Mouse (Mus musculus): ENCODE results near the gene AI467606.
A peak's percentile ranks its signal among the peaks of the same experiment; 100 is the strongest.
"Not testable (repeated sequence)": the region's sequence is repeated elsewhere in the genome, so short reads cannot be mapped to it uniquely, and the experiment has no call there.

Gene AI467606

GRCm38 (mm10) chr7:127091114-127091896 lies at the start of gene AI467606:
AI467606 (plus strand) TSS chr7:127091359.
- peak; percentile 98 for DNase-seq

- peak; percentile 99 for DNase-seq
These were observed 49.1 kb upstream of the AI467606 start, which contains the start of gene Kif22 for GRCm38 (mm10) chr7:127041851-127042672. Kif22 (minus strand) TSS chr7:127042471.

GRCm38 (mm10) chr7:127055026-127055585 lies 36.1 kb upstream of the AI467606 start:
- DNase-seq: no peak

GRCm38 (mm10) chr7:127065538-127065937 lies 25.6 kb upstream of the AI467606 start:
- no peak for DNase-seq

- no peak for DNase-seq
These were observed 24.8 kb upstream of the AI467606 start for GRCm38 (mm10) chr7:127066317-127066716.

- DNase-seq: no peak
These were observed 20.2 kb upstream of the AI467606 start for GRCm38 (mm10) chr7:127070871-127071413.

- DNase-seq: no peak
These were observed 17.9 kb upstream of the AI467606 start for GRCm38 (mm10) chr7:127073221-127073620.

GRCm38 (mm10) chr7:127076188-127076587 lies 15.0 kb upstream of the AI467606 start:
- no peak for DNase-seq

GRCm38 (mm10) chr7:127077692-127078091 lies 13.5 kb upstream of the AI467606 start:
- no peak for DNase-seq

GRCm38 (mm10) chr7:127080045-127080444 lies 11.1 kb upstream of the AI467606 start:
- DNase-seq: no peak

- DNase-seq: no peak
These were observed 8.9 kb upstream of the AI467606 start for GRCm38 (mm10) chr7:127082271-127082670.

GRCm38 (mm10) chr7:127082995-127083394 lies 8.2 kb upstream of the AI467606 start:
- DNase-seq: no peak

GRCm38 (mm10) chr7:127083689-127084088 lies 7.5 kb upstream of the AI467606 start:
- DNase-seq: no peak

GRCm38 (mm10) chr7:127084794-127085193 lies 6.4 kb upstream of the AI467606 start:
- no peak for DNase-seq

- not testable (repeated sequence) for DNase-seq
These were observed 5.4 kb upstream of the AI467606 start for GRCm38 (mm10) chr7:127085751-127086150.

GRCm38 (mm10) chr7:127087278-127088010 lies 3.7 kb upstream of the AI467606 start, which contains the start of gene Zg16:
Zg16 (minus strand) TSS chr7:127087328.
- DNase-seq: not testable (repeated sequence)

- DNase-seq: no peak
These were observed 3.1 kb upstream of the AI467606 start for GRCm38 (mm10) chr7:127088083-127088482.

GRCm38 (mm10) chr7:127088901-127089845 lies 2.0 kb upstream of the AI467606 start:
- DNase-seq: no peak

- DNase-seq: no peak
These were observed 725 bp upstream of the AI467606 start for GRCm38 (mm10) chr7:127090154-127091113.

- no peak for DNase-seq
These were observed 2.8 kb downstream of the AI467606 start for GRCm38 (mm10) chr7:127093914-127094313.

Measured in heart, adult 11 months (tissue).